Comparison of ENCODE assay signal across 21 mouse cellular contexts in the genomic region with DNA sequence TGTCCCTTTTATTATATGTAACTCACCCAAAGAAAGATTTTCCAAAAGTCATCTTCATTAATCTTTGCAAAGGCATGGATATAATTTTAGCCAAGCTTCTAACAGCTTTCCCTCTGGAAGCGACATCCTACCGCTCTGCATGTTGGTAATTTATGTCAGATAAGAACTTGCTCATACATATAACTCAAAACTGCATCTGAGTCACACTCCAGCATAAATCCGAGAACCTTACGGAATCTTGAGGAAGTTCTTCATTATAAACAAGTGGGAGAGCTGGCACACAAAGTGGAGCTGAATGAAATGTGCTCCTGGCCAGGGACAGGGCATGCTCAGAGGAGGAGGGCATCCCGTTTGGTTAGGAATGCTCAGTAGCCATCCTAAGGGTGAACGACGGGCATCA. TPM values are rescaled to one million over a fixed set of nuclear protein-coding genes. Genes with fewer than 3 reads are reported as not detected.
A peak's percentile ranks its signal among the peaks of the same experiment; 100 is the strongest.
DNase-seq lines count a peak whose midpoint lies in the region; ATAC-seq lines count a peak whose summit lies in the region.
"Had no signal": no experiment of that assay in that cellular context is flagged by ENCODE, and none has a peak within 500 bp of the region (broad histone marks: within the 10 kb centered on the region; RNA-seq: fewer than 3 reads in every experiment).

No protein-coding gene starts in this region.

- no peak for DNase-seq in frontal cortex, postnatal 14 days (ENCODE audit: low spot score in 2 of 2)
- DNase-seq in left cerebral cortex, adult 11 months (ENCODE audit: low spot score), result peak; percentile 32
- no peak for DNase-seq in left cerebral cortex, postnatal 4 days
- DNase-seq in right cerebral cortex, postnatal 25 days, result peak; percentile 35
- DNase-seq in right cerebral cortex, postnatal 14 days, result no peak
- peak; percentile 67 for DNase-seq in telencephalon, adult 2 months (ENCODE audit: low read depth, low spot score)
- DNase-seq in urinary bladder, postnatal 4 days (ENCODE audit: low spot score in 2 of 2), result no peak
- DNase-seq: adrenal gland, postnatal 10 days; cerebellum, adult 11-12 months; cerebellum, adult 9-11 months; heart, postnatal 10 days; kidney, adult 18-20 months; kidney, postnatal 25 days; lung, adult 2 months; lung, postnatal 10 days; midbrain, embryonic 14.5 days; thymus, postnatal 14 days had no signal

- intact Hi-C loops in left cerebral cortex, postnatal 4 days (cut with DNase I), result no loop called here

- peak; percentile 69 for ATAC-seq in frontal cortex, adult (ENCODE audit: low TSS enrichment)
- ATAC-seq: forebrain, embryonic 15.5 days; inflammation-experienced regulatory T-cells, adult 6 months; Patski had no signal

RNA-seq across cellular contexts. Expression of a gene that starts 53.5 kb away (rescaled TPM):
- total RNA-seq in left cerebral cortex, postnatal 4 days (2021), result 10 to 100 TPM; 70.3 to 76.1 TPM

Comparison
In these comparisons a context has a peak if more than half of its experiments do, and no peak if none do; other contexts are left out.
1. DNase-seq: peak in left cerebral cortex, adult 11 months (single experiment), right cerebral cortex, postnatal 25 days (single experiment) and telencephalon, adult 2 months (single experiment); none in frontal cortex, postnatal 14 days (0 of 2), left cerebral cortex, postnatal 4 days (single experiment), right cerebral cortex, postnatal 14 days (single experiment) and urinary bladder, postnatal 4 days (0 of 2).